Mouse (Mus musculus): ENCODE measurements around the gene Atxn1.

GRCm38 (mm10) chr13:45951071-45951645, 13.7 kb downstream of the Atxn1 start:
- TF ChIP-seq EP300 (IDR thresholded peaks at IDR 0.05) = no peak
- TF ChIP-seq CTCF (IDR thresholded peaks at IDR 0.05) = no peak

All from lung, postnatal 0 days (tissue).